Mouse (Mus musculus): ENCODE measurements around the gene Hint2. TPM values are rescaled to one million over a fixed set of nuclear protein-coding genes. Genes with fewer than 3 reads are reported as not detected.
A peak's percentile ranks its signal among the peaks of the same experiment; 100 is the strongest.

The Hint2 gene
- total and polyA plus RNA-seq, 3 experiments: 6.4 to 27.9 (median 17.8) TPM

DNA sequence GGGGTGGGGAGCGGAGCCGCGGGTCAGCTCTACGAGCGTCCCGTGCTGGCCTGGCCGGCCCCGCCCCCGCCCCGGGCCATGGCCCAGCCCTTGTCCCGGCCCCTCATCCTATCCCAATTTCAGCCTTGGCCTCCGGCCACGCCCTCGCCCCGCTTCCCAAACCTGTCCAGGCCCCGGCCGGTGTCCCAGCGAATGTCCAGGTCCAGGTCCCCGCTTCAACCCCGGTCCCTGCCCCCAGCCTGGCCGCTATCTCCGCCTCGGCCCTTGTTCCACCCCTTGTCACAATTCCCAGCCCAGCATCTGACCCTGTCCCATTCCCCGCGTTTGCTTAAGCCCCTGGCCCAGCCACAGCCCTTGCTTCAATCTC lies 13.1 kb upstream of the Hint2 start:
- H3K79me2 ChIP-seq (replicated peaks; ENCODE audit: control insufficient read depth, extremely low read depth, insufficient read depth, poor library complexity, severe bottlenecking): no peaks in the 10 kb centered on the region
- no peak overlapping the region for H3K27ac ChIP-seq (ENCODE audit: insufficient read depth, low read depth)
- DNase-seq (ENCODE audit: extremely low read depth): no peak
- no peaks in the 10 kb centered on the region for H3K36me3 ChIP-seq (replicated peaks in 1 of 2; ENCODE audit: control insufficient read depth in 1 of 2, insufficient read depth in 1 of 2, low read length in 1 of 2)
- H3K27me3 ChIP-seq (replicated peaks): peaks cover 90% of the 10 kb centered on the region
- H3K4me1 ChIP-seq (ENCODE audit: control insufficient read depth in 1 of 2, insufficient read depth in 2 of 2): peaks cover 0 to 10% of the 10 kb centered on the region in 2 experiments; a peak in 3 of 4 replicates
- dilution Hi-C loops (cut with MboI; ENCODE audit: extremely low pct_ligation_motif_present, extremely low pct_unique_long_range_greater_than_20kb, low sequenced_read_pairs): no loop called here
- peak overlapping the region; percentile 82 for H3K4me2 ChIP-seq (ENCODE audit: insufficient read depth, low read depth, poor library complexity, severe bottlenecking)
- TF ChIP-seq SIN3A (IDR thresholded peaks at IDR 0.05; ENCODE audit: low read length) (0 out of 2 replicates have a peak, but pooled peaks have one; percentile 33), NRF1 (IDR thresholded peaks at IDR 0.05; ENCODE audit: low read depth, low read length) (no peak), USF1 (IDR thresholded peaks at IDR 0.05; ENCODE audit: low read depth, low read length) (no peak), RCOR1 (conservative IDR thresholded peaks at IDR 0.05; ENCODE audit: low read depth, low read length) (no peak), PAX5 (IDR thresholded peaks at IDR 0.05; ENCODE audit: low read length) (no peak), ZMIZ1 (IDR thresholded peaks at IDR 0.05; ENCODE audit: low read depth, low read length) (peak; percentile 39; the same call in 1 of the 2 replicates), KAT2A (IDR thresholded peaks at IDR 0.05; ENCODE audit: insufficient replicate concordance, low read length) (no peak), CHD1 (IDR thresholded peaks at IDR 0.05; ENCODE audit: low read depth, low read length) (no peak), ELF1 (IDR thresholded peaks at IDR 0.05; ENCODE audit: low read depth, low read length) (no peak), MAFK (IDR thresholded peaks at IDR 0.05; ENCODE audit: insufficient replicate concordance, low read length) (no peak), CHD2 (IDR thresholded peaks at IDR 0.05; ENCODE audit: low read length) (no peak)
- in situ Hi-C loops (cut with MboI; ENCODE audit: low pct_ligation_motif_present, low pct_unique_long_range_greater_than_20kb, low sequenced_read_pairs): no loop called here
- peak overlapping the region; percentile 37 to 59 (median 54) for H3K4me3 ChIP-seq (replicated peaks in 1 of 3; ENCODE audit: low read depth in 2 of 3, low read length in 2 of 3, poor library complexity in 1 of 3)
- no peaks in the 10 kb centered on the region for H3K9me3 ChIP-seq (replicated peaks; ENCODE audit: low read length)
- peak overlapping the region; percentile 67 for H3K9ac ChIP-seq (ENCODE audit: insufficient read depth, low read depth)

DNA sequence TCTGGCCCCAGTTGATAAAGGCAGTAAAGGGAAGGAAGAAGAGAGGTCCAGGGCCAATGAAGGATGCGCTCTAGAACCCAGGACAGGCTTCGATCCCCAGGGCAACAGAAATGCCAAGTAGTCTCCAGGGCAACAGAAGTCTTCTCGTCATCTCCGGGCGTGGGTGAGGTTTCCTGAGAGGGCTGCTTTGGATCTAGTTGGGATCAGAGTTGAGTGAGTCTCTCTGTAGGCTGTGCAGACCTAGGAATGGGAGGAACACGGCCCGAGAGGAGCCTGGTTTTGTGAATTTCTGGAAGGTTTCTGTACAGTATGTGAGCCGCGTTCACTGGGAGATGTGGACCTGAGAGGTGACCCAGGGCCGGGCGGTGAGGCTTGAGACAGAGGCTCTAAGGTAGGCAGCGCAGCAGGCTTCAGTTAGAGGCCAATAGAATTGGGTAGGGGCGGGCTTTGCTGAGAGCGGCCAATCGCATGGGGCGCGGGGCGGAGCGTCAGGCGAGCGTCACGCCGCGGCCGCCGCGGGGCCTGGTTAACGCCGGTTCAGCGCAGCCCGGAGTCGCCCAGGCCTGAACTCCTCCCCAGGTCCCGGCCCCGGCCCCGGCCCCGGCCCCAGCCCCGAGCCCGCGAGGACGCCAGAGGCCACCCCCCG lies 12.6 kb upstream of the Hint2 start, which contains the start of the genes Tmem8b and Fam221b:
Tmem8b (plus strand) TSS at position 190 of the 646 bp plus-strand sequence.
Fam221b (minus strand) TSS at position 364 of the 646 bp plus-strand sequence.
- H3K4me2 ChIP-seq (ENCODE audit: insufficient read depth, low read depth, poor library complexity, severe bottlenecking): peak within 1 kb of the TSS; percentile 82
- H3K79me2 ChIP-seq (replicated peaks; ENCODE audit: control insufficient read depth, extremely low read depth, insufficient read depth, poor library complexity, severe bottlenecking): no peaks in the 10 kb centered on the region
- H3K27ac ChIP-seq (ENCODE audit: insufficient read depth, low read depth): no peak within 1 kb of the TSS
- in situ Hi-C loops (cut with MboI; ENCODE audit: low pct_ligation_motif_present, low pct_unique_long_range_greater_than_20kb, low sequenced_read_pairs): no loop called here
- no peaks in the 10 kb centered on the region for H3K9me3 ChIP-seq (replicated peaks; ENCODE audit: low read length)
- TF ChIP-seq POLR2A (IDR thresholded peaks at IDR 0.05; ENCODE audit: low read depth, low read length) (peak; percentile 60), NELFE (IDR thresholded peaks at IDR 0.05; ENCODE audit: low read depth, low read length) (0 out of 2 replicates have a peak, but pooled peaks have one; percentile 17), SMC3 (IDR thresholded peaks at IDR 0.05; ENCODE audit: low read depth, low read length) (no peak), TCF12 (IDR thresholded peaks at IDR 0.05; ENCODE audit: low read depth, low read length) (0 out of 2 replicates have a peak, but pooled peaks have one; percentile 21), ZMIZ1 (IDR thresholded peaks at IDR 0.05; ENCODE audit: low read depth, low read length) (peak; percentile 72; the same call in 1 of the 2 replicates), GABPA (IDR thresholded peaks at IDR 0.05; ENCODE audit: insufficient replicate concordance, low read depth, low read length) (no peak), NRF1 (IDR thresholded peaks at IDR 0.05; ENCODE audit: low read depth, low read length) (peak; percentile 44; the same call in 1 of the 2 replicates), BHLHE40 (IDR thresholded peaks at IDR 0.05; ENCODE audit: low read depth, low read length) (peak; percentile 20; the same call in 1 of the 2 replicates)
- H3K9ac ChIP-seq (ENCODE audit: insufficient read depth, low read depth): peak within 1 kb of the TSS; percentile 67
- peaks cover 87% of the 10 kb centered on the region for H3K27me3 ChIP-seq (replicated peaks)
- DNase-seq (ENCODE audit: extremely low read depth): peak; percentile 72
- no peaks in the 10 kb centered on the region for H3K36me3 ChIP-seq (replicated peaks in 1 of 2; ENCODE audit: control insufficient read depth in 1 of 2, insufficient read depth in 1 of 2, low read length in 1 of 2)
- H3K4me3 ChIP-seq (replicated peaks in 1 of 3; ENCODE audit: low read depth in 2 of 3, low read length in 2 of 3, poor library complexity in 1 of 3): peak within 1 kb of the TSS; percentile 37 to 59 (median 54)
- dilution Hi-C loops (cut with MboI; ENCODE audit: extremely low pct_ligation_motif_present, extremely low pct_unique_long_range_greater_than_20kb, low sequenced_read_pairs): no loop called here
- peaks cover 0 to 10% of the 10 kb centered on the region in 2 experiments; a peak in 3 of 4 replicates for H3K4me1 ChIP-seq (ENCODE audit: control insufficient read depth in 1 of 2, insufficient read depth in 2 of 2)

Data from CH12.LX (cell line).